Mouse (Mus musculus) olfactory bulb, adult 2 months (tissue): ENCODE results near the gene Ikzf1.

Source experiments
- CTCF ChIP-seq: fragments of 200-500 bp; IDR thresholded peaks from 2 replicates; pipeline ENCODE4 v1.5.1; 2012; ENCODE audit warnings: low read depth, mild to moderate bottlenecking, low read length, moderate library complexity; ENCODE audit not compliant: insufficient read depth
- POLR2A ChIP-seq: fragments of 200-500 bp; IDR thresholded peaks from 2 replicates; pipeline ENCODE4 v1.6.1; 2012; ENCODE audit warnings: mild to moderate bottlenecking, low read depth, low read length, moderate library complexity; ENCODE audit not compliant: insufficient read depth

DNA sequence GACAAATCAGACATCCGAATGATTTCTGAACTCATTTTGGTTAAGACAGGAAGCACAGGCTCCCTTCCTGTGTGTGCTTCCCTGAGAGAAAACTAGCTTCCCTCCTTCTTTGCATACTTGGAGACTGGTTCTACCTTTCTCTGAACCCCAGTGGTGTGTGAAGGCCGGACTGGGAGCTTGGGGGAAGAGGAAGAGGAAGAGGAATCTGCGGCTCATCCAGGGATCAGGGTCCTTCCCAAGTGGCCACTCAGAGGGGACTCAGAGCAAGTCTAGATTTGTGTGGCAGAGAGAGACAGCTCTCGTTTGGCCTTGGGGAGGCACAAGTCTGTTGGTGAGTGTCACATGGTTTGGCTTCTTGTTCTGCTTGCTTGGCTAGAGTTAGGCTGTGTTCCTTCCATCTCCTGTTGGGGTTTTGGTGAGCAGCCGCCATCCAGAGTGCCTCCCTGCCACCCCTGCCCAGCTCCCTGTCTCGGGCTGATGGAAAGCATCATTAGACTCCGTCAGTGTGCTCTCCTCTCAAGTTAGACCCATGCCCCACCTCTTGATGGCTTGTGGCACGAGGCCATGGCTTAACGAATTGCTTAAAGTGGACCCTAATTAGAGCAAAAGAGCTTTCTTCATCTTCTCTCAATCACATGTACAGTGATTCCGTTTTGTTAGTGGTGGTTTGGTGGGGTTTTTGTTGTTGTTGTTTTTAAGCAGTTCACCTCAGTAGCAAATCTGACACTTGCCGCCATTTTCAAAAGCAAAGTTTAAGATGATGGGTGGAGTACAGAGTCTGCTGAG, 5.4 kb downstream of the Ikzf1 start:
- no peak for TF ChIP-seq POLR2A
- no peak for TF ChIP-seq CTCF
